Mouse (Mus musculus) bone marrow, adult 2 months (tissue): ENCODE measurements around the gene Gm8978.
"Not testable (repeated sequence)": the region's sequence is repeated elsewhere in the genome, so short reads cannot be mapped to it uniquely, and the experiment has no call there.

Experiments used
- CTCF ChIP-seq: fragments of 200-500 bp; IDR thresholded peaks from 2 replicates; pipeline ENCODE4 v1.5.1; 2011; ENCODE audit warnings: low read length, control low read depth; ENCODE audit not compliant: control insufficient read depth, insufficient read depth
- POLR2A ChIP-seq: fragments of 200-500 bp; IDR thresholded peaks from 2 replicates; pipeline ENCODE4 v1.6.1; 2011; ENCODE audit warnings: low read depth, mild to moderate bottlenecking, control low read depth, low read length, borderline replicate concordance; ENCODE audit not compliant: control insufficient read depth

DNA sequence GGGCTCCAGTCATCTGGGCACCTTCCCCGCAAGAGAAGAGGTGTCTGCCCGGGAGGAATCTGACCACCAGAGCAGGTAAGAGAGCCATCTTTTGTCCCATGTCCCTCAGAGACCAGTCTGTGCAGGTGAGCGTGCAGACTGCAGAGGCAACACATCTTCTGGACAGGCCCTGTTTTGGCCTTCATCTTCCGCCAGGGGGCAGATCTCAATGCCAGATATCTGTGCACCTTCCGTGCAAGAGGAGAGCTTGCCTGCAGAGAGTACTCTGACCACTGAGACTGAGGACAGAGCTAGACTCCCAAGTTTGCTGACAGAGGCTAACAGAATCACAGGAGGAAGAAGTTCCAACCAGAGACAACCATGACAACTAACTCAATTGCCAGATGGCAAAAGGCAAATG, 56.5 kb downstream of the Gm8978 start:
- not testable (repeated sequence) for TF ChIP-seq CTCF, POLR2A
